Mouse (Mus musculus) spleen, adult 2 months (tissue): Measurements from ENCODE around the gene Mzf1. TPM values are rescaled to one million over a fixed set of nuclear protein-coding genes. Genes with fewer than 3 reads are reported as not detected.

Source experiments
- DNase-seq, 2 experiments: peaks; one replicate each; pipeline versions ENCODE4 v3.0.0 to v3.0.0-alpha.2; 2012 to 2021; ENCODE audit warnings: low spot score in 2 of 2, low read depth in 1 of 2
- H3K27ac ChIP-seq: fragments of 200-500 bp; 2 replicates; pipeline ENCODE4 v1.5.1; 2012; ENCODE audit warnings: low read length, inconsistent platforms; ENCODE audit not compliant: insufficient read depth
- H3K27me3 ChIP-seq: fragments of 200-500 bp; 2 replicates; pipeline ENCODE4 v1.6.1; 2012; ENCODE audit warnings: mild to moderate bottlenecking, moderate library complexity, low read length, inconsistent platforms; ENCODE audit not compliant: control insufficient read depth, insufficient read depth
- H3K36me3 ChIP-seq: fragments of 200-500 bp; 2 replicates; pipeline ENCODE4 v1.6.1; 2012; ENCODE audit warnings: mild to moderate bottlenecking, low read length, inconsistent platforms; ENCODE audit not compliant: control insufficient read depth, insufficient read depth
- H3K4me1 ChIP-seq: fragments of 200-500 bp; 2 replicates; pipeline ENCODE4 v1.6.1; 2011; ENCODE audit warnings: inconsistent platforms; ENCODE audit not compliant: control insufficient read depth, insufficient read depth, insufficient read length
- H3K4me3 ChIP-seq: fragments of 200-500 bp; 2 replicates; pipeline ENCODE4 v1.5.1; 2011; ENCODE audit warnings: mild to moderate bottlenecking, inconsistent platforms; ENCODE audit not compliant: insufficient read depth, insufficient read length; ENCODE audit errors: extremely low read depth
- CTCF ChIP-seq: fragments of 200-500 bp; IDR thresholded peaks from 2 replicates; pipeline ENCODE4 v1.5.1; 2011; ENCODE audit warnings: mild to moderate bottlenecking, inconsistent platforms; ENCODE audit not compliant: insufficient read depth, insufficient read length, insufficient replicate concordance; ENCODE audit errors: extremely low read depth
- POLR2A ChIP-seq: fragments of 200-500 bp; IDR thresholded peaks from 2 replicates; pipeline ENCODE4 v1.6.1; 2011; ENCODE audit warnings: low read depth, low read length, inconsistent platforms
- WGBS: fragments of 180-500 bp; shearing (Covaris S2); methylation state at CpG from one replicate; pipeline ENCODE4 v1.1.7; 2018; 5-methylcytosine and 5-hydroxymethylcytosine counted together
- polyA plus RNA-seq: library from polyadenylated mRNA; depleted of rRNA; stranded (reverse); fragments of >200 nt; gene quantifications from 2 replicates; pipeline ENCODE4 v1.2.3, GENCODE M21; 2012

Mzf1 gene
- polyA plus RNA-seq, 1 experiment: 0.76 TPM

DNA sequence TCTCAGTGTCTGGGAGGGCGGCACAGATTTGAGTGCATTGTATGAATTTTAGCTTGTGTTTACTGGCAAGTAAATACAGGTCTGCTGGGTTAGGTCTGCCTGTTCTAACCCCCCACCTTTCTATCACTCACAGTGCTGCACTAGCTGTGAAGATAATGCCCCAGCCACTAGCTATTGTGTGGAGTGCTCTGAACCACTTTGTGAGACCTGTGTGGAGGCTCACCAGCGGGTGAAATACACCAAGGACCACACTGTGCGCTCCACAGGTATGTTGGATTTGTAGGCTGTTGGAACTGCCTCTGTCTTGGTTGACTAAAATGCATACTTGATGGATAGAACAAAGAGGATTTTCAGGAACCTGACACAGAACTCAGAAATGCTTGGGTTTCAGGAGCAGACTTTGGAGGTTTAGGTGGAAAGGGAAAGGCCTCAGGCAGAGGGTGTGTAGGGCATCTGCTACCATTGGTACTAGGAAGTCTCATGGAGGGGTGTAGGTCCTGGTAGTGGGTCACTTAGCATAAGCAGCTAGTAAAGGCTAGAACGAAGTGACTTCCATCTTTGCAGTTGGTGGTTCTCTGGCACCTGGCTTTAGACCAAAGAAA lies 29.0 kb downstream of the Mzf1 start:
- peaks cover 8% of the 10 kb centered on the region; the same call in 1 of the 2 replicates for H3K4me1 ChIP-seq
- TF ChIP-seq POLR2A (no peak), CTCF (no peak)
- no peaks in the 10 kb centered on the region for H3K27me3 ChIP-seq
- 37% methylated on average over 4 of the region's 4 CpGs for WGBS
- no peak overlapping the region for H3K27ac ChIP-seq
- H3K4me3 ChIP-seq: peak overlapping the region; percentile 90; the same call in 1 of the 2 replicates
- peaks cover 31% of the 10 kb centered on the region for H3K36me3 ChIP-seq
- DNase-seq: no peak

DNA sequence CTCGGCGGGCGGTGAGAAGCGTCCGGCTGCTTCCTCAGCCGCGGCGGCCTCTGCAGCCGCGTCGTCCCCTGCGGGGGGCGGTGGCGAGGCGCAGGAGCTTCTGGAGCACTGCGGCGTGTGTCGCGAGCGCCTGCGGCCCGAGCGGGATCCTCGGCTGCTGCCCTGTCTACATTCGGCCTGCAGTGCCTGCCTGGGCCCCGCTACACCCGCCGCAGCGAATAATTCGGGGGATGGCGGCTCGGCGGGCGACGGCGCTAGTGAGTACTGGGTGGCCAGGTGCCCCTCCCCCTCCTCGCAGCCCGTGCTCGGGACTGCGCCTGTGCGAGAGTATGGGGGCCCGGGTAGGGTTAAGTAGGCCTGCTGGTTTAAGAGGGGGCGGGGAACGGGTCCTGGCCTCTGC lies 29.8 kb downstream of the Mzf1 start:
- peak overlapping the region; percentile 90 for H3K4me3 ChIP-seq
- no peaks in the 10 kb centered on the region for H3K27me3 ChIP-seq
- WGBS: under 1% methylated on average over 39 of the region's 44 CpGs
- TF ChIP-seq POLR2A (no peak), CTCF (no peak)
- peaks cover 8% of the 10 kb centered on the region; the same call in 1 of the 2 replicates for H3K4me1 ChIP-seq
- peak in 1 of 2 experiments; percentile 59 for DNase-seq
- H3K27ac ChIP-seq: peak overlapping the region; percentile 92
- peaks cover 24% of the 10 kb centered on the region for H3K36me3 ChIP-seq

DNA sequence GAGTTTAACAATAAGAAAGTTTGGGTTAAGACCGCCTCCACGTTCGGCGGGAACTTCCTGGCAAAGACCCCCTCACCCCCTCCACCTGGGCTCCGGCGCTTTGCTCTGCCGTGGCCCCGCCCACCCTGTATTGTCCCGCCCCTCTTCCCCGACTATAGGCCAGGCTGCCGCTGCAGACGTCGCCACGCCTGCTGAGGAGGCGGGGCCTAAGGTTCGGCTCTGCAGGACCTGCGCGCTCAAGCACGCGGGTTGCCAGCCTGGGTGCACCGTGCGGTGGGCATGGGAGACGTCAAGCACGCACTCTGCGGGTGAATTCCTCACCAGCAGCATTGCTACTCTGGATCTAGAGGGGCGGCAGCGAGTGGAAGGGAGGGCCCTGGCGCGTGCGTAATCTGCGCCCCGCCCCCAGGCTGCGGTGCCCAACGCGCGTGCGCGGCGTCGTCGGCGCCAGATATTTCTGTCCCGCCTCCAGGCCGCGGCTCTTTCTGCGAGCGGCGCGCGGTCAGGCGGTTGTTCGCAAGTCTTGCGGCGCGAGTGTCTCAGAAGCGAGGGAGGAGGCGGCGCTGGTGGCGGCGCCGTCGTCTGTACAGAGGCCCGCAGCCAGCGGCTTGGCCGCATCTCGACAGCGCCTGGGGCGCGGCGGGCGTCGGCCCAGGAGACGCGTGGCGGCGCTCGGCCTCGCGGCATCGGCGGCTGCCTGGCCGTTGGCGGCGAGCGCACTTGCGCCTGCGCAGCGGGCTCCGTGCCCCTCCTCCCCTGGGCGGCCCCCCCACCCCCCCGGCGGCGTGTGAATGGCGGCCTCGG lies 30.4 kb downstream of the Mzf1 start:
- peaks cover 8% of the 10 kb centered on the region; the same call in 1 of the 2 replicates for H3K4me1 ChIP-seq
- peak; percentile 87 to 89 for DNase-seq
- TF ChIP-seq CTCF (no peak), POLR2A (peak; percentile 84)
- H3K36me3 ChIP-seq: peaks cover 19% of the 10 kb centered on the region
- H3K27me3 ChIP-seq: no peaks in the 10 kb centered on the region
- peak overlapping the region; percentile 92 for H3K27ac ChIP-seq
- peak overlapping the region; percentile 90 for H3K4me3 ChIP-seq
- under 1% methylated on average over 86 of the region's 95 CpGs for WGBS

DNA sequence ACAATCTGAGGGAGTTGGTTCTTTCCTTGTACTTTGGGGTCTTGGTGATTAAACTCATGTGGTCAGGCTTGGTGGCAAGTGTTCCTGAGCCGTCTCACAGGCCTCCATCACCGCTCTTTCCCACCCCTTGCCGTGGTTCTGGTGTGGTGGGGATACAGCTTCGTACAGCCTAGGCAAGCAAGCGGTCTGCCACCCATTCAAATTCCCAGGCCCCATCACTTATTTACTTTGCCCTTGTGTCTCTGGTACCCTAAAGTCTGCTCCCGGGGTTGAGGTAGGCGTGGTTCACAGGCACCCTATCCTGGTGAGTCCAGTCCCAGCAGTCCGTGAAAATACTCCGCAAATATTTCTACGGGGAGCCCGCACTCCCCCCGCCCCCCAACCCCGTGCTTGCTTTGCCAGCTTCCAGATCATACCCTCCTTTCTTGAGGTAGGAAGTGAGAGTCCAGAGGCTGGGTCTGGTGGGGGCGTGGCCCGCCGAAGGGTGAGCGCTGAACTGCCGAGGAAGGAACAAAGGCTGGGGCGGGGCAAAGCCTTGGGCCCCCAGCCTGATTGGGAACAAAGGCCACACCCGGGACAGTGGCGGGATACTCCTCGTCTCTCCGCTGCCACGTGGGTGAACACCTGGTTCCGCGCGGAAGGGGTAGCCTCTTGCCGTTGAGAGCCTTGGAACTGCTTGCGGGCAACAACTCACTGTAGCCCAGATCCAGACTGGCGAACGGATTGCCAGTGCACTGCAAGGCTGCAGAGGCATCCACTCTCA lies 31.6 kb downstream of the Mzf1 start:
- peaks cover 8% of the 10 kb centered on the region; the same call in 1 of the 2 replicates for H3K4me1 ChIP-seq
- peak overlapping the region; percentile 55 for H3K4me3 ChIP-seq
- no peaks in the 10 kb centered on the region for H3K27me3 ChIP-seq
- 4% methylated on average over 30 of the region's 31 CpGs for WGBS
- no peak for TF ChIP-seq POLR2A
- no peak for TF ChIP-seq CTCF
- peaks cover 7% of the 10 kb centered on the region for H3K36me3 ChIP-seq
- peak in 1 of 2 experiments; percentile 70 for DNase-seq
- peak overlapping the region; percentile 4; the same call in 1 of the 2 replicates for H3K27ac ChIP-seq

DNA sequence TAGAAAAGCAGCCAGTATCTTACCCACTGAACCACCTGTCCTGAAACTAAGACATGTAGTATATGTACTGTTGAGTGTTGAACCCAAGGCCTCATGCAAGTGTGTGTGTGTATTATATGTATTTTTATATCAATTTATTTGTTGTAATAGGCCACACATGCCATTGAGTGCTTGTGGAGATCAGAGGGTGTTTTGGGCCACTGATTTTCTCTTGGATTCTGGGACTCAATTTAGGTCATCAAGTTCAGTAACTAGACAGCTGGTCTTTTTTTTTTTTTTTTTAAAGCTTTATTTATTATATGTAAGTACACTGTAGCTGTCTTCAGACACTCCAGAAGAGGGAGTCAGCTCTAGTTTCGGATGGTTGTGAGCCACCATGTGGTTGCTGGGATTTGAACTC lies 39.3 kb downstream of the Mzf1 start:
- H3K27me3 ChIP-seq: no peaks in the 10 kb centered on the region
- peaks cover 4% of the 10 kb centered on the region; the same call in 1 of the 2 replicates for H3K4me1 ChIP-seq
- H3K36me3 ChIP-seq: no peaks in the 10 kb centered on the region
- no peak for DNase-seq
- no peak overlapping the region for H3K4me3 ChIP-seq
- TF ChIP-seq POLR2A: no peak
- no peak for TF ChIP-seq CTCF
- no peak overlapping the region for H3K27ac ChIP-seq
- 89% methylated on average over 1 of the region's 1 CpGs for WGBS

DNA sequence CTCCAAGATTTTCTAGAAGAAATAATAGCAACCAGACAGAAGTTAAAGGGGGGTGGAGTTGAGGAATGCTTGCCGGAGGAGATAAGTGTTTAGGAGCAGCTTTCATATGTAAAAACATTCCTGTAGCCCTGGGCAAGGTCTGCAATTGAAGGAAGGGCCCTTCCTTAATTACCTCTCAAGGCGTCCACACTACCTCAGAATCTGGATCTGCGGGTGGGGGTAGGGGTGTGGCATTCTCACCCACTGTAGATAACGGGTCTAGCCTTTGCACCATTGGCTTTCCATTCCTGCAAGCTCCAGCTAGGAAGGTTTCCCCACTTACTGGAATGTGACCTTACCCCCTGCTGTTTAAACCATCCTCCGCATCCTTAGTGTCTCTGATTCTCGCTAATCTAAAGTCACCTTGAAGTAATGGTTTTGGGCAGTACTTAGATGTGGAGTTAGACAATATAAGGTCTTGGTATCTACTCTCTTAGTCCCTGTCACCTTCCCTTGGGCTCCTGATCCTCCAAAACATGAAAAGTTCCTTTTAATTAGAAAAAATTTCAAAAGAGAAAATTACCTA lies 40.2 kb downstream of the Mzf1 start:
- Histone ChIP-seq H3K4me1 (peaks cover 5% of the 10 kb centered on the region; the same call in 1 of the 2 replicates), H3K36me3 (no peaks in the 10 kb centered on the region), H3K27ac (no peak overlapping the region), H3K4me3 (no peak overlapping the region), H3K27me3 (no peaks in the 10 kb centered on the region)
- no peak for TF ChIP-seq POLR2A
- no peak for DNase-seq
- WGBS: 83% methylated on average over 6 of the region's 6 CpGs
